Mouse (Mus musculus): Measurements from ENCODE around the gene Olfr128. TPM values are rescaled to one million over a fixed set of nuclear protein-coding genes. Genes with fewer than 3 reads are reported as not detected.
"Not testable (repeated sequence)": the region's sequence is repeated elsewhere in the genome, so short reads cannot be mapped to it uniquely, and the experiment has no call there.

Olfr128 gene
- polyA plus RNA-seq (2015; fragmentation: Nextera tagmentation; extraction: Ambion mirVana) = not detected in 2 replicates

GRCm38 (mm10) chr17:37920248-37920647 lies at the start of gene Olfr128:
Gene Olfr128, plus strand, starts transcription at chr17:37920548.
- Histone ChIP-seq H3K4me2 (no peak within 1 kb of the TSS), H3K4me1 (replicated peaks) (no peaks in the 10 kb centered on the region), H3K4me3 (no peak within 1 kb of the TSS), H3K36me3 (no peaks in the 10 kb centered on the region), H3K9me3 (no peaks in the 10 kb centered on the region), H3K9ac (no peak within 1 kb of the TSS), H3K27ac (replicated peaks) (no peak within 1 kb of the TSS), H3K27me3 (no peaks in the 10 kb centered on the region)
- no peak for ATAC-seq (ENCODE audit: low FRiP score, low read depth)

DNA sequence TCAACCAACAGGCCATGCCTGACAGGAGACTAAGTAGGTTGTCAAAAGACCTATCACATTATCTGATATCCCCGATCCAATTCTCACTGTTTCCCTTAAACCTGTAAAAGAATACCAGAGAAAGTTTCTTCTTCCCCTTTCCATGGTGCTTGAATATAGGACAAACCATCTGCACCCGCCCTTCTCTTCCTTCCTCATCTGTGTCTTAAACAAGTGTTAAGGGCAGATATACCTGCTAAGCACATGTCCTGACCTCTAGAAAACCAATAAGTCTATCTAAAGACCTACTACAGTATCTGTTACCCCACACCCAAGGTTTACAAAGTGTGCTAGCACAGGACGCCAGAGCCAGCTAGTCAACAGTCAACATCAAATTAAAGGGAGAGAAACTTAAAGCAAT lies 46.5 kb upstream of the Olfr128 start:
- no peak overlapping the region for H3K27ac ChIP-seq (replicated peaks)
- H3K36me3 ChIP-seq = no peaks in the 10 kb centered on the region
- no peak for ATAC-seq (ENCODE audit: low FRiP score, low read depth)
- no peak overlapping the region for H3K4me2 ChIP-seq
- H3K9me3 ChIP-seq = no peaks in the 10 kb centered on the region
- no peaks in the 10 kb centered on the region for H3K4me1 ChIP-seq (replicated peaks)
- no peak overlapping the region for H3K9ac ChIP-seq
- no peak overlapping the region for H3K4me3 ChIP-seq
- no peaks in the 10 kb centered on the region for H3K27me3 ChIP-seq
- 89% methylated on average over 3 of the region's 3 CpGs for WGBS

DNA sequence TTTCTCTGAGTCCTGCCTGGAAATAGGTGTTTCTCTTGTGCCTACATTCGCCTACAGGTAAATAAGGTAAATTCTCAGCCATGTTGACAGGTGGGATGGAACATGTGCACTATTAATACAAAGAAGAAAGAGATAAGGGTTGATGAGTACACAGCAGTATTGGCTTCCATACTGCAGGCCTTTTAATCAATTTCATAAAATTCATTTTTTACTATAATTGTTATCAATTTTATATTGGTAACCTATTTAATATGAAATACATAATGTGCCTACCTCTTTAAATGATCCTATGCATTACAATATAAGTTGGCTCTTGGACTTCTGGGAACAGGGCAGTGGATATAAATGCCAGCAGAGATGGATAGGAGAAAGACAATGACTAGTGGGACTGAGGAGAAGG lies 20.2 kb upstream of the Olfr128 start, which contains the start of gene Olfr127:
Gene Olfr127 (plus strand): TSS at position 301 of the 400 bp plus-strand sequence.
- H3K9me3 ChIP-seq = no peaks in the 10 kb centered on the region
- 88% methylated on average over 1 of the region's 1 CpGs for WGBS
- H3K27me3 ChIP-seq = no peaks in the 10 kb centered on the region
- no peak within 1 kb of the TSS for H3K27ac ChIP-seq (replicated peaks)
- no peak within 1 kb of the TSS for H3K9ac ChIP-seq
- H3K4me2 ChIP-seq = no peak within 1 kb of the TSS
- H3K36me3 ChIP-seq = no peaks in the 10 kb centered on the region
- H3K4me1 ChIP-seq (replicated peaks) = no peaks in the 10 kb centered on the region
- no peak for ATAC-seq (ENCODE audit: low FRiP score, low read depth)
- H3K4me3 ChIP-seq = no peak within 1 kb of the TSS

GRCm38 (mm10) chr17:37906821-37907220 lies 13.5 kb upstream of the Olfr128 start:
- not testable (repeated sequence) for H3K4me3 ChIP-seq; H3K27me3 ChIP-seq; H3K36me3 ChIP-seq; H3K27ac ChIP-seq (replicated peaks); H3K4me2 ChIP-seq; H3K9ac ChIP-seq; ATAC-seq (ENCODE audit: low FRiP score, low read depth); H3K9me3 ChIP-seq; H3K4me1 ChIP-seq (replicated peaks)
- 81% methylated on average over 8 of the region's 8 CpGs for WGBS

DNA sequence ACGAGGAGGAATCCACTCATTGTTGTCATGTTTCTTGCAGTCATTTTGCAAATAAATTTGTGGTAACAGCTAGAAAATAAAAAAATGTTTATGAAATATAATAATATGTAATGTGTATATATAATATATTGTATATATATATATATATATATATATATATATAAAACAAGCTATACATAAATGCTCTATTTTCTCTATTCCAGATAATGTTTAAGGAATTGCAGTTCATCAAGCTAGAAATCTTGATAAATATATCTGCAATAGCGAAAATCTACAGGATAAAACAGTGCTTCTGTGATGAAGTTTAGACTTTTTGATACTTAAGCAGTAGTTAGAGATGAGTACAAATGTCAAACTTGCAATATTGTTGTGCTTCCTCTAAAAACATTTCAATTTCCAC lies 32.6 kb downstream of the Olfr128 start, which contains the start of gene Olfr761:
Gene Olfr761 (minus strand): TSS at position 101 of the 400 bp plus-strand sequence.
- Histone ChIP-seq H3K4me2 (no peak within 1 kb of the TSS), H3K27ac (replicated peaks) (no peak within 1 kb of the TSS), H3K36me3 (no peaks in the 10 kb centered on the region), H3K27me3 (no peaks in the 10 kb centered on the region), H3K4me3 (no peak within 1 kb of the TSS), H3K9me3 (no peaks in the 10 kb centered on the region), H3K4me1 (replicated peaks) (no peaks in the 10 kb centered on the region), H3K9ac (no peak within 1 kb of the TSS)
- no peak for ATAC-seq (ENCODE audit: low FRiP score, low read depth)
- 80% methylated on average over 2 of the region's 2 CpGs for WGBS

- no peak overlapping the region for H3K4me3 ChIP-seq
- H3K4me1 ChIP-seq (replicated peaks) = no peaks in the 10 kb centered on the region
- no peaks in the 10 kb centered on the region for H3K27me3 ChIP-seq
- no peaks in the 10 kb centered on the region for H3K36me3 ChIP-seq
- no peak for ATAC-seq (ENCODE audit: low FRiP score, low read depth)
- H3K4me2 ChIP-seq = no peak overlapping the region
- H3K9me3 ChIP-seq = no peaks in the 10 kb centered on the region
- no peak overlapping the region for H3K9ac ChIP-seq
- WGBS = 87% methylated on average over 3 of the region's 3 CpGs
- H3K27ac ChIP-seq (replicated peaks) = no peak overlapping the region
Observed at GRCm38 (mm10) chr17:37973591-37973990, 53.2 kb downstream of the Olfr128 start.

Other genes starting within 250 kb of the Olfr128 start
- not detected in 2 replicates for gene Olfr119, start 224.0 kb upstream of the Olfr128 start, polyA plus RNA-seq (2015; fragmentation: Nextera tagmentation; extraction: Ambion mirVana)
- gene Olfr120, start 198.7 kb upstream of the Olfr128 start, polyA plus RNA-seq (2015; fragmentation: Nextera tagmentation; extraction: Ambion mirVana) = not detected in 2 replicates
- gene Olfr121, start 171.7 kb upstream of the Olfr128 start, polyA plus RNA-seq (2015; fragmentation: Nextera tagmentation; extraction: Ambion mirVana) = not detected in 2 replicates
- gene Olfr122, start 151.9 kb upstream of the Olfr128 start, polyA plus RNA-seq (2015; fragmentation: Nextera tagmentation; extraction: Ambion mirVana) = not detected in 2 replicates
- not detected in 2 replicates for gene Olfr123, start 127.0 kb upstream of the Olfr128 start, polyA plus RNA-seq (2015; fragmentation: Nextera tagmentation; extraction: Ambion mirVana)
- gene Olfr124, start 120.7 kb upstream of the Olfr128 start, polyA plus RNA-seq (2015; fragmentation: Nextera tagmentation; extraction: Ambion mirVana) = not detected in 2 replicates
- not detected in 2 replicates for gene Olfr125, start 87.6 kb upstream of the Olfr128 start, polyA plus RNA-seq (2015; fragmentation: Nextera tagmentation; extraction: Ambion mirVana)
- not detected in 2 replicates for gene Olfr126, start 73.1 kb upstream of the Olfr128 start, polyA plus RNA-seq (2015; fragmentation: Nextera tagmentation; extraction: Ambion mirVana)
- not detected in 2 replicates for gene Olfr127, start 20.1 kb upstream of the Olfr128 start, polyA plus RNA-seq (2015; fragmentation: Nextera tagmentation; extraction: Ambion mirVana)
- gene Olfr761, start 32.5 kb downstream of the Olfr128 start, polyA plus RNA-seq (2015; fragmentation: Nextera tagmentation; extraction: Ambion mirVana) = not detected in 2 replicates
- gene Olfr129, start 139.5 kb downstream of the Olfr128 start, polyA plus RNA-seq (2015; fragmentation: Nextera tagmentation; extraction: Ambion mirVana) = not detected in 2 replicates
- gene Olfr130, start 143.4 kb downstream of the Olfr128 start, polyA plus RNA-seq (2015; fragmentation: Nextera tagmentation; extraction: Ambion mirVana) = not detected in 2 replicates
- not detected in 2 replicates for gene Olfr131, start 168.1 kb downstream of the Olfr128 start, polyA plus RNA-seq (2015; fragmentation: Nextera tagmentation; extraction: Ambion mirVana)
- not detected in 2 replicates for gene Olfr132, start 214.0 kb downstream of the Olfr128 start, polyA plus RNA-seq (2015; fragmentation: Nextera tagmentation; extraction: Ambion mirVana)
- gene Olfr133, start 224.7 kb downstream of the Olfr128 start, polyA plus RNA-seq (2015; fragmentation: Nextera tagmentation; extraction: Ambion mirVana) = not detected in 2 replicates

All from hindbrain, embryonic 15.5 days (tissue).